Mouse (Mus musculus): ENCODE data around the gene Rnf216.

Gene Rnf216

GRCm38 (mm10) chr5:143009383-143009782 lies 103.4 kb downstream of the Rnf216 start:
- in situ Hi-C loops (cut with MboI): no loop called here

- in situ Hi-C loops (cut with MboI): no loop called here
Observed at GRCm38 (mm10) chr5:143000654-143001500, 111.9 kb downstream of the Rnf216 start.

GRCm38 (mm10) chr5:143000091-143000490 lies 112.7 kb downstream of the Rnf216 start:
- in situ Hi-C loops (cut with MboI): no loop called here

- in situ Hi-C loops (cut with MboI): no loop called here
Observed at GRCm38 (mm10) chr5:142998171-142998570, 114.6 kb downstream of the Rnf216 start.

- in situ Hi-C loops (cut with MboI): no loop called here
Observed at GRCm38 (mm10) chr5:142997526-142997925, 115.3 kb downstream of the Rnf216 start.

GRCm38 (mm10) chr5:142994746-142995145 lies 118.0 kb downstream of the Rnf216 start:
- in situ Hi-C loops (cut with MboI): no loop called here

- in situ Hi-C loops (cut with MboI): no loop called here
Observed at GRCm38 (mm10) chr5:142989167-142989566, 123.6 kb downstream of the Rnf216 start.

GRCm38 (mm10) chr5:142988520-142988919 lies 124.3 kb downstream of the Rnf216 start:
- in situ Hi-C loops (cut with MboI): no loop called here

GRCm38 (mm10) chr5:142984271-142984670 lies 128.5 kb downstream of the Rnf216 start:
- in situ Hi-C loops (cut with MboI): loop anchor here (5.0 kb wide), 1 partner anchor 48 kb away; no protein-coding TSS in a partner anchor

- in situ Hi-C loops (cut with MboI): loop anchor here (5.0 kb wide), 1 partner anchor 49 kb away; no protein-coding TSS in a partner anchor
Observed at GRCm38 (mm10) chr5:142983174-142983573, 129.6 kb downstream of the Rnf216 start.

- in situ Hi-C loops (cut with MboI): loop anchor here (5.0 kb wide), 1 partner anchor 50 kb away; no protein-coding TSS in a partner anchor
Observed at GRCm38 (mm10) chr5:142982046-142982801, 130.6 kb downstream of the Rnf216 start.

- in situ Hi-C loops (cut with MboI): no loop called here
Observed at GRCm38 (mm10) chr5:142976516-142976915, 136.3 kb downstream of the Rnf216 start.

- in situ Hi-C loops (cut with MboI): no loop called here
Observed at GRCm38 (mm10) chr5:142974598-142975121, 138.1 kb downstream of the Rnf216 start.

- in situ Hi-C loops (cut with MboI): no loop called here
Observed at GRCm38 (mm10) chr5:142973971-142974370, 138.8 kb downstream of the Rnf216 start.

- in situ Hi-C loops (cut with MboI): no loop called here
Observed at GRCm38 (mm10) chr5:142968411-142968810, 144.4 kb downstream of the Rnf216 start.

- in situ Hi-C loops (cut with MboI): no loop called here
Observed at GRCm38 (mm10) chr5:142964650-142965049, 148.1 kb downstream of the Rnf216 start.

- in situ Hi-C loops (cut with MboI): no loop called here
Observed at GRCm38 (mm10) chr5:142963705-142964494, 148.9 kb downstream of the Rnf216 start.

- in situ Hi-C loops (cut with MboI): no loop called here
Observed at GRCm38 (mm10) chr5:142963003-142963704, 149.6 kb downstream of the Rnf216 start.

GRCm38 (mm10) chr5:142962444-142962961 lies 150.3 kb downstream of the Rnf216 start:
- in situ Hi-C loops (cut with MboI): no loop called here

- in situ Hi-C loops (cut with MboI): no loop called here
Observed at GRCm38 (mm10) chr5:142961881-142962443, 150.8 kb downstream of the Rnf216 start.

Data from mature B cell (primary cell).